Mouse (Mus musculus) CH12.LX (cell line): ENCODE measurements around the gene Actn2. TPM values are rescaled to one million over a fixed set of nuclear protein-coding genes. Genes with fewer than 3 reads are reported as not detected.

Experiments used
- DNase-seq: peaks from one replicate; pipeline ENCODE4 v3.0.0-alpha.2; 2013; ENCODE audit errors: extremely low read depth
- H3K27ac ChIP-seq: 2 replicates; pipeline ENCODE4 v1.5.1; 2012; ENCODE audit warnings: low read depth, mild to moderate bottlenecking, control low read depth, moderate library complexity; ENCODE audit not compliant: insufficient read depth
- H3K27me3 ChIP-seq: replicated peaks from 2 replicates; pipeline ENCODE3; 2012; ENCODE audit warnings: inconsistent platforms
- H3K36me3 ChIP-seq, 2 experiments: replicated peaks in 1 of 2; 2 replicates each; pipeline versions ENCODE3 to v1.6.1; 2012; ENCODE audit warnings: inconsistent platforms in 1 of 2, low read length in 1 of 2, mild to moderate bottlenecking in 1 of 2, mixed read lengths in 1 of 2, moderate library complexity in 1 of 2; ENCODE audit not compliant: control insufficient read depth in 1 of 2, insufficient read depth in 1 of 2
- H3K4me1 ChIP-seq, 2 experiments: 2 replicates each; pipeline ENCODE4 v1.6.1; 2012; ENCODE audit warnings: inconsistent platforms in 1 of 2, moderate library complexity in 1 of 2; ENCODE audit not compliant: insufficient read depth in 2 of 2, control insufficient read depth in 1 of 2
- H3K4me2 ChIP-seq: 2 replicates; pipeline ENCODE4 v1.6.1; 2012; ENCODE audit warnings: low read depth, mild to moderate bottlenecking, control low read depth; ENCODE audit not compliant: poor library complexity, insufficient read depth, severe bottlenecking
- H3K4me3 ChIP-seq, 3 experiments: fragments of 150-350 bp in 1 of 3; sonication (generic) in 1 of 3; replicated peaks in 1 of 3; 2 replicates each; pipeline versions ENCODE3 to v1.5.1; 2011 to 2012; ENCODE audit warnings: low read depth in 2 of 3, low read length in 2 of 3, mild to moderate bottlenecking in 2 of 3, moderate library complexity in 2 of 3, control low read depth in 1 of 3, improper control_type of control experiment in 1 of 3, inconsistent platforms in 1 of 3, mixed read lengths in 1 of 3; ENCODE audit not compliant: poor library complexity in 1 of 3
- H3K79me2 ChIP-seq: replicated peaks from 2 replicates; pipeline ENCODE4 v1.6.1; 2012; ENCODE audit warnings: mild to moderate bottlenecking, moderate library complexity; ENCODE audit not compliant: control insufficient read depth, poor library complexity, insufficient read depth, severe bottlenecking; ENCODE audit errors: extremely low read depth
- H3K9ac ChIP-seq: 2 replicates; pipeline ENCODE4 v1.6.1; 2012; ENCODE audit warnings: low read depth, mild to moderate bottlenecking, control low read depth, moderate library complexity; ENCODE audit not compliant: insufficient read depth
- H3K9me3 ChIP-seq: replicated peaks from 2 replicates; pipeline ENCODE3; 2012; ENCODE audit warnings: low read length, inconsistent platforms, mixed read lengths
- BHLHE40 ChIP-seq: IDR thresholded peaks from 2 replicates; pipeline ENCODE4 v1.6.1; 2011; ENCODE audit warnings: mild to moderate bottlenecking, low read depth, low read length, improper control_type of control experiment
- CHD1 ChIP-seq: IDR thresholded peaks from 2 replicates; pipeline ENCODE4 v1.6.1; 2012; ENCODE audit warnings: low read depth, low read length, improper control_type of control experiment, inconsistent platforms
- CHD2 ChIP-seq: IDR thresholded peaks from 2 replicates; pipeline ENCODE4 v1.6.1; 2011; ENCODE audit warnings: low read length, improper control_type of control experiment
- CTCF ChIP-seq, 2 experiments: IDR thresholded peaks in 1 of 2; conservative IDR thresholded peaks in 1 of 2; 2 replicates each; pipeline ENCODE4 v1.5.1; 2011 to 2012; ENCODE audit warnings: low read depth in 2 of 2, low read length in 2 of 2, improper control_type of control experiment in 1 of 2, inconsistent platforms in 1 of 2, mild to moderate bottlenecking in 1 of 2, moderate library complexity in 1 of 2
- E2F4 ChIP-seq: IDR thresholded peaks from 2 replicates; pipeline ENCODE4 v1.6.1; 2011; ENCODE audit warnings: low read depth, low read length, improper control_type of control experiment; ENCODE audit not compliant: insufficient replicate concordance
- ETS1 ChIP-seq: conservative IDR thresholded peaks from 2 replicates; pipeline ENCODE4 v1.6.1; 2012; ENCODE audit warnings: low read depth, mild to moderate bottlenecking, inconsistent platforms, low read length, improper control_type of control experiment, moderate library complexity
- GABPA ChIP-seq: IDR thresholded peaks from 2 replicates; pipeline ENCODE4 v1.6.1; 2012; ENCODE audit warnings: low read depth, low read length, improper control_type of control experiment, inconsistent platforms; ENCODE audit not compliant: insufficient replicate concordance
- HCFC1 ChIP-seq: IDR thresholded peaks from 2 replicates; pipeline ENCODE4 v1.6.1; 2012; ENCODE audit warnings: low read depth, mild to moderate bottlenecking, inconsistent platforms, low read length, improper control_type of control experiment
- JUN ChIP-seq: IDR thresholded peaks from 2 replicates; pipeline ENCODE4 v1.6.1; 2011; ENCODE audit warnings: low read depth, mild to moderate bottlenecking, low read length, improper control_type of control experiment, moderate library complexity; ENCODE audit not compliant: insufficient read depth
- MAX ChIP-seq: IDR thresholded peaks from 2 replicates; pipeline ENCODE4 v1.6.1; 2011; ENCODE audit warnings: low read length, improper control_type of control experiment
- MAZ ChIP-seq: IDR thresholded peaks from 2 replicates; pipeline ENCODE4 v1.6.1; 2012; ENCODE audit warnings: low read depth, mild to moderate bottlenecking, inconsistent platforms, low read length, improper control_type of control experiment, moderate library complexity
- MXI1 ChIP-seq: IDR thresholded peaks from 2 replicates; pipeline ENCODE4 v1.6.1; 2011; ENCODE audit warnings: mild to moderate bottlenecking, low read depth, low read length, improper control_type of control experiment
- NELFE ChIP-seq: IDR thresholded peaks from 2 replicates; pipeline ENCODE4 v1.6.1; 2011; ENCODE audit warnings: low read depth, low read length, improper control_type of control experiment
- NRF1 ChIP-seq: IDR thresholded peaks from 2 replicates; pipeline ENCODE4 v1.6.1; 2014; ENCODE audit warnings: low read depth, mild to moderate bottlenecking, inconsistent platforms, low read length, improper control_type of control experiment, moderate library complexity
- POLR2A ChIP-seq: IDR thresholded peaks from 2 replicates; pipeline ENCODE4 v1.6.1; 2011; ENCODE audit warnings: low read depth, mild to moderate bottlenecking, improper control_type of control experiment, low read length
- RAD21 ChIP-seq: IDR thresholded peaks from 2 replicates; pipeline ENCODE4 v1.6.1; 2011; ENCODE audit warnings: low read depth, mild to moderate bottlenecking, low read length, improper control_type of control experiment, moderate library complexity
- SIN3A ChIP-seq: IDR thresholded peaks from 2 replicates; pipeline ENCODE4 v1.6.1; 2012; ENCODE audit warnings: low read length, improper control_type of control experiment, inconsistent platforms
- SMC3 ChIP-seq: IDR thresholded peaks from 2 replicates; pipeline ENCODE4 v1.6.1; 2011; ENCODE audit warnings: low read depth, low read length, improper control_type of control experiment
- TBP ChIP-seq: conservative IDR thresholded peaks from 2 replicates; pipeline ENCODE4 v1.6.1; 2011; ENCODE audit warnings: low read depth, low read length, improper control_type of control experiment
- UBTF ChIP-seq: IDR thresholded peaks from 2 replicates; pipeline ENCODE4 v1.6.1; 2012; ENCODE audit warnings: low read depth, mild to moderate bottlenecking, inconsistent platforms, low read length, improper control_type of control experiment, moderate library complexity
- USF1 ChIP-seq: IDR thresholded peaks from 2 replicates; pipeline ENCODE4 v1.6.1; 2014; ENCODE audit warnings: low read depth, mild to moderate bottlenecking, inconsistent platforms, low read length, improper control_type of control experiment
- USF2 ChIP-seq: conservative IDR thresholded peaks from 2 replicates; pipeline ENCODE4 v1.6.1; 2011; ENCODE audit warnings: low read depth, low read length, improper control_type of control experiment
- ZC3H11A ChIP-seq: IDR thresholded peaks from 2 replicates; pipeline ENCODE4 v1.6.1; 2012; ENCODE audit warnings: low read depth, mild to moderate bottlenecking, inconsistent platforms, low read length, improper control_type of control experiment
- ZKSCAN1 ChIP-seq: IDR thresholded peaks from 2 replicates; pipeline ENCODE4 v1.6.1; 2012; ENCODE audit warnings: low read depth, inconsistent platforms, low read length, improper control_type of control experiment, borderline replicate concordance
- dilution Hi-C: fragments of 300-500 bp; cut with MboI; formaldehyde crosslinking; loops from 2 replicates; pipeline ENCODE4 v1.14.3; 2020; ENCODE audit warnings: low sequenced_read_pairs; ENCODE audit not compliant: extremely low pct_unique_long_range_greater_than_20kb, extremely low pct_ligation_motif_present
- in situ Hi-C: fragments of 300-500 bp; cut with MboI; formaldehyde crosslinking; loops from 3 replicates; pipeline ENCODE4 v1.14.3; 2019; ENCODE audit warnings: low sequenced_read_pairs, low pct_ligation_motif_present, low pct_unique_long_range_greater_than_20kb, mixed read lengths
- polyA plus RNA-seq: library from polyadenylated mRNA; unstranded; fragments of >175 nt; gene quantifications from 2 replicates; pipeline ENCODE4 v1.2.1, GENCODE M21; 2012; ENCODE audit warnings: low read depth; ENCODE audit not compliant: insufficient read length
- total RNA-seq, 2 experiments: library from RNA; depleted of rRNA; stranded (reverse); fragments of 300-350 nt in 1 of 2; fragments of >200 nt in 1 of 2; gene quantifications; 2 replicates each; pipeline ENCODE4 v1.2.3; 2012 to 2014

Actn2 gene
- total and polyA plus RNA-seq, 3 experiments = not detected

GRCm38 (mm10) chr13:12274721-12275120 lies 65.8 kb downstream of the Actn2 start:
- dilution Hi-C loops = no loop called here

GRCm38 (mm10) chr13:12274220-12274619 lies 66.3 kb downstream of the Actn2 start:
- Histone ChIP-seq H3K36me3 (no peaks in the 10 kb centered on the region), H3K27me3 (no peaks in the 10 kb centered on the region), H3K4me1 (no peaks in the 10 kb centered on the region), H3K4me2 (no peak overlapping the region), H3K4me3 (no peak overlapping the region), H3K9ac (no peak overlapping the region), H3K27ac (no peak overlapping the region), H3K9me3 (no peaks in the 10 kb centered on the region), H3K79me2 (no peaks in the 10 kb centered on the region)
- dilution Hi-C loops (no loop called here), in situ Hi-C loops (no loop called here)
- no peak for TF ChIP-seq ZC3H11A
- TF ChIP-seq CHD1 = no peak
- TF ChIP-seq UBTF = no peak
- TF ChIP-seq POLR2A = no peak
- TF ChIP-seq MAZ = no peak
- TF ChIP-seq MXI1 = no peak
- TF ChIP-seq CHD2 = no peak
- DNase-seq = no peak

More at GRCm38 (mm10) chr13:12274721-12275120, 65.8 kb downstream of the Actn2 start:
- H3K79me2 ChIP-seq = no peaks in the 10 kb centered on the region
- no peaks in the 10 kb centered on the region for H3K9me3 ChIP-seq
- no peak for TF ChIP-seq ETS1
- TF ChIP-seq MAZ = no peak
- TF ChIP-seq UBTF = no peak
- no peak for TF ChIP-seq SMC3
- no peak for TF ChIP-seq E2F4
- no peak for TF ChIP-seq HCFC1
- TF ChIP-seq BHLHE40 = no peak
- no peak for TF ChIP-seq GABPA
- TF ChIP-seq USF1 = no peak
- no peak for TF ChIP-seq NELFE
- H3K4me1 ChIP-seq = no peaks in the 10 kb centered on the region
- H3K27me3 ChIP-seq = no peaks in the 10 kb centered on the region
- no peak overlapping the region for H3K4me2 ChIP-seq
- no peak overlapping the region for H3K4me3 ChIP-seq
- no peak overlapping the region for H3K27ac ChIP-seq
- in situ Hi-C loops = no loop called here
- DNase-seq = no peak
- H3K36me3 ChIP-seq = no peaks in the 10 kb centered on the region
- H3K9ac ChIP-seq = no peak overlapping the region

- H3K36me3 ChIP-seq = no peaks in the 10 kb centered on the region
- no peak overlapping the region; the same call in 1 of the 2 replicates for H3K4me2 ChIP-seq
- no peak overlapping the region for H3K4me3 ChIP-seq
- TF ChIP-seq USF2 (no peak), CTCF (conservative IDR thresholded peaks at IDR 0.05 in 1 of 2, IDR thresholded peaks at IDR 0.05 in 1 of 2; ENCODE audit: low read depth in 2 of 2, low read length in 2 of 2) (peak; percentile 76 to 95), TBP (no peak), NRF1 (no peak), NELFE (no peak), E2F4 (no peak), MAX (no peak), ZKSCAN1 (no peak), RAD21 (peak; percentile 58), SIN3A (no peak), SMC3 (peak; percentile 54), JUN (no peak)
- TF ChIP-seq, all 38 proteins: peak for 3
- no peaks in the 10 kb centered on the region for H3K4me1 ChIP-seq
- H3K79me2 ChIP-seq = no peaks in the 10 kb centered on the region
- dilution Hi-C loops (no loop called here), in situ Hi-C loops (no loop called here)
- H3K27ac ChIP-seq = no peak overlapping the region
- peak; percentile 65 for DNase-seq
- H3K9ac ChIP-seq = no peak overlapping the region
- H3K27me3 ChIP-seq = no peaks in the 10 kb centered on the region
- H3K9me3 ChIP-seq = no peaks in the 10 kb centered on the region
Observed at GRCm38 (mm10) chr13:12272953-12273352, 67.6 kb downstream of the Actn2 start.
